Mouse (Mus musculus) neural tube, embryonic 11.5 days (tissue): ENCODE results near the gene Psmb2. TPM values are rescaled to one million over a fixed set of nuclear protein-coding genes. Genes with fewer than 3 reads are reported as not detected.

ENCODE experiments used
- ATAC-seq: fragments of 200-750 bp; cut with Nextera tagmentation; 2 replicates; pipeline ENCODE4 v1.8.0; 2017; ENCODE audit warnings: moderate number of reproducible peaks, mild to moderate bottlenecking, moderate TSS enrichment, moderate library complexity; ENCODE audit not compliant: insufficient read depth, low FRiP score, low TSS enrichment
- DNase-seq: peaks from one replicate; pipeline ENCODE4 v3.0.0-alpha.2; 2015; ENCODE audit warnings: low spot score
- H3K27ac ChIP-seq: fragments of 300-500 bp; sonication (generic); 2 replicates; pipeline ENCODE4 v1.5.1; 2014; ENCODE audit warnings: low read depth, mild to moderate bottlenecking, low read length
- H3K27me3 ChIP-seq: fragments of 300-500 bp; sonication (generic); 2 replicates; pipeline ENCODE4 v1.6.1; 2014; ENCODE audit warnings: mild to moderate bottlenecking, low read length, mixed read lengths; ENCODE audit not compliant: control insufficient read depth, insufficient read depth
- H3K36me3 ChIP-seq: fragments of 300-500 bp; sonication (generic); 2 replicates; pipeline ENCODE4 v1.6.1; 2014; ENCODE audit warnings: mild to moderate bottlenecking, low read length, moderate library complexity, mixed read lengths; ENCODE audit not compliant: control insufficient read depth, insufficient read depth
- H3K4me1 ChIP-seq: fragments of 300-500 bp; sonication (generic); 2 replicates; pipeline ENCODE4 v1.6.1; 2014; ENCODE audit warnings: low read length, mixed read lengths; ENCODE audit not compliant: control insufficient read depth, insufficient read depth
- H3K4me2 ChIP-seq: fragments of 300-500 bp; sonication (generic); 2 replicates; pipeline ENCODE4 v1.6.1; 2014; ENCODE audit warnings: low read depth, mild to moderate bottlenecking, moderate library complexity
- H3K4me3 ChIP-seq: fragments of 300-500 bp; sonication (generic); 2 replicates; pipeline ENCODE4 v1.5.1; 2014; ENCODE audit warnings: low read depth, low read length
- H3K9ac ChIP-seq: fragments of 300-500 bp; sonication (generic); 2 replicates; pipeline ENCODE4 v1.6.1; 2014; ENCODE audit warnings: mild to moderate bottlenecking, low read length
- H3K9me3 ChIP-seq: fragments of 300-500 bp; sonication (generic); 2 replicates; pipeline ENCODE4 v1.6.1; 2016; ENCODE audit warnings: low read length; ENCODE audit not compliant: control insufficient read depth
- WGBS: fragments of 180-500 bp; shearing (Covaris S2); extraction: QIAGEN DNeasy Blood & Tissue Kit; methylation state at CpG from one replicate; pipeline ENCODE4 v1.1.7; 2014; 5-methylcytosine and 5-hydroxymethylcytosine counted together
- polyA plus RNA-seq: library from polyadenylated mRNA; unstranded; fragments of >200 nt; fragmentation: Nextera tagmentation; extraction: Ambion mirVana; gene quantifications from 2 replicates; pipeline ENCODE4 v1.2.1, GENCODE M21; 2014

The Psmb2 gene
- polyA plus RNA-seq, 1 experiment from 2014 or later = 529 TPM

DNA sequence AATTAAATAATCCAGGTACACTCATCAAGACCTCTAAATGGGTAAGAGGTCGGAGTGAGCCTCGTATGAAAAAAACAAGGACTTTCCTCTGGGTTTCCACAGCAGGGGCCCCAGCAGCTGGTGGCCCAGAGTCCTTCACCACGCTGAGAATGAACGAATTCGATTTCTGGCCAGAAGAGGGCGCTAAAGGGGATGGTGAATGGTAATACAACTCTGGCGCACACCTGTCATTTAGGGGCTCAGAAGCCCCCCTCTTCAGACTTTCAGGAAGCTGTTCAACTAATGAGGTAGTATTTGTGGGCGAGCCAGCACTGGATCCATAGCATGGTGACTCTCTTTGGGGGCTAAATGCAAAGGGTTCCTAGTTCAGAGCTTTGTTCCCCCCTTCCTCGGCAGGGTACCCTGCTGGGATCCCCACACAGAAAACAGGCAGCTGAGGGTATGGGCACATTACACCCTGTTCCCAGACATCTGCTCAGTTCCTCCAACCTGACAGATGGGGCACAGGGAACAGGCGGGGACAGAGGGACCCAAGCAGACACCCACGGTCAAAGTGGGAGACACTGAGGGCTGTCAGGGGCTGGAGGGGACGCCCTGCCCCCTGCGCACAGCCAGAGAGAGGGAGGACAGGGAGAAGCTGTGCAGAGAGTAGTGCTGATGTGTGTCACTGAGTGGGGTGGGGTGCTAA lies 68.2 kb downstream of the Psmb2 start:
- 0 out of 2 replicates have a peak, but pooled peaks have one; percentile 25 for ATAC-seq
- WGBS = 42% methylated on average over 13 of the region's 13 CpGs
- peak; percentile 48 for DNase-seq
- H3K27me3 ChIP-seq = no peaks in the 10 kb centered on the region
- H3K27ac ChIP-seq = no peak overlapping the region
- peaks cover 12% of the 10 kb centered on the region for H3K36me3 ChIP-seq
- no peaks in the 10 kb centered on the region for H3K9me3 ChIP-seq
- H3K4me2 ChIP-seq = no peak overlapping the region
- H3K9ac ChIP-seq = no peak overlapping the region
- no peak overlapping the region for H3K4me3 ChIP-seq
- 0 out of 2 replicates have a peak, but pooled peaks cover 6% of the 10 kb centered on the region for H3K4me1 ChIP-seq

- WGBS = 87% methylated on average over 10 of the region's 10 CpGs
- H3K27me3 ChIP-seq = no peaks in the 10 kb centered on the region
Measured at GRCm38 (mm10) chr4:126746194-126746840, 68.9 kb downstream of the Psmb2 start.

GRCm38 (mm10) chr4:126748381-126748780 lies 71.0 kb downstream of the Psmb2 start:
- Histone ChIP-seq H3K4me1 (peaks cover 15% of the 10 kb centered on the region), H3K36me3 (peaks cover 12% of the 10 kb centered on the region)
- WGBS = 96% methylated on average over 8 of the region's 8 CpGs

More at GRCm38 (mm10) chr4:126746194-126746840, 68.9 kb downstream of the Psmb2 start:
- Histone ChIP-seq H3K27ac (no peak overlapping the region), H3K9me3 (no peaks in the 10 kb centered on the region), H3K4me1 (0 out of 2 replicates have a peak, but pooled peaks cover 6% of the 10 kb centered on the region), H3K36me3 (peaks cover 12% of the 10 kb centered on the region), H3K9ac (no peak overlapping the region), H3K4me2 (no peak overlapping the region), H3K4me3 (no peak overlapping the region)
- ATAC-seq = no peak
- DNase-seq = no peak

GRCm38 (mm10) chr4:126749553-126749952 lies 72.1 kb downstream of the Psmb2 start:
- Histone ChIP-seq H3K9me3 (no peaks in the 10 kb centered on the region), H3K4me1 (peaks cover 15% of the 10 kb centered on the region), H3K4me3 (no peak overlapping the region), H3K4me2 (no peak overlapping the region), H3K27me3 (no peaks in the 10 kb centered on the region), H3K9ac (no peak overlapping the region; the same call in 1 of the 2 replicates), H3K36me3 (peaks cover 12% of the 10 kb centered on the region), H3K27ac (no peak overlapping the region)
- ATAC-seq = no peak
- no peak for DNase-seq
- 90% methylated on average over 11 of the region's 11 CpGs for WGBS

More at GRCm38 (mm10) chr4:126748381-126748780, 71.0 kb downstream of the Psmb2 start:
- ATAC-seq (no peak), DNase-seq (no peak)
- H3K4me3 ChIP-seq = no peak overlapping the region
- H3K27me3 ChIP-seq = no peaks in the 10 kb centered on the region
- H3K9ac ChIP-seq = no peak overlapping the region; the same call in 1 of the 2 replicates
- no peak overlapping the region for H3K27ac ChIP-seq
- H3K4me2 ChIP-seq = no peak overlapping the region
- H3K9me3 ChIP-seq = no peaks in the 10 kb centered on the region

GRCm38 (mm10) chr4:126750046-126750683 lies 72.7 kb downstream of the Psmb2 start:
- Histone ChIP-seq H3K4me3 (no peak overlapping the region), H3K9me3 (no peaks in the 10 kb centered on the region), H3K36me3 (peaks cover 8% of the 10 kb centered on the region; the same call in 1 of the 2 replicates), H3K27me3 (no peaks in the 10 kb centered on the region), H3K4me2 (no peak overlapping the region), H3K4me1 (peaks cover 15% of the 10 kb centered on the region), H3K27ac (no peak overlapping the region), H3K9ac (no peak overlapping the region; the same call in 1 of the 2 replicates)
- ATAC-seq (no peak), DNase-seq (no peak)
- WGBS = 87% methylated on average over 26 of the region's 26 CpGs

- Histone ChIP-seq H3K4me2 (peak overlapping the region; percentile 61), H3K9ac (no peak overlapping the region), H3K9me3 (no peaks in the 10 kb centered on the region), H3K36me3 (peaks cover 8% of the 10 kb centered on the region; the same call in 1 of the 2 replicates), H3K27ac (no peak overlapping the region), H3K4me3 (no peak overlapping the region), H3K4me1 (peaks cover 15% of the 10 kb centered on the region), H3K27me3 (no peaks in the 10 kb centered on the region)
- 83% methylated on average over 8 of the region's 8 CpGs for WGBS
- ATAC-seq = no peak
- DNase-seq = no peak
Measured at GRCm38 (mm10) chr4:126750863-126751555, 73.6 kb downstream of the Psmb2 start.

DNA sequence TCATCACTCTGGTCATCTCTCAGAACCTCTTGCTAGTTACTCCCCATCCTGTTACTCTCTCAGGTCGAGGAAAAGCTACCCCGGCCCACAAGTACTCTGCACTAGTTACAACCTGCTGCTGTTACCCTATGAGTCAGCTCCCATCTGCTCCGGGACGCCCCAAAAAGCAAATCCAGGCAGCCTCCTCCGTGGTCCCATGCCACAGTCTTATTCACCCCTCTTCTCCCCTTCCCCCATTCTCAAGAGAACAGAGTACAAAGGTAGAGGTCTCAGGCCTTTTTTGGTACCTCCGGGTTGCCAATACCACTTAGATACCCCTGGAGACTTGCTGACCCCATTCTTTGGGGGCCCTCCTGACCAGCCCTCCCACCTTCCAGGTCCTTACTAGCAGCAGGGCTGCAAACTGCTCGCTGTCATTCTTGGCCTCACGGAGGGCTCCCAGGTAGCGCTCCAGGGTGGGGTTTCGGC lies 74.2 kb downstream of the Psmb2 start:
- no peak for DNase-seq
- H3K9ac ChIP-seq = 0 out of 2 replicates have a peak overlapping the region, but pooled peaks have one; percentile 86
- ATAC-seq = no peak
- peak overlapping the region; percentile 61 for H3K4me2 ChIP-seq
- no peak overlapping the region for H3K27ac ChIP-seq
- H3K9me3 ChIP-seq = no peaks in the 10 kb centered on the region
- no peaks in the 10 kb centered on the region for H3K27me3 ChIP-seq
- H3K36me3 ChIP-seq = peaks cover 8% of the 10 kb centered on the region; the same call in 1 of the 2 replicates
- peak overlapping the region; percentile 86 for H3K4me3 ChIP-seq
- 62% methylated on average over 10 of the region's 10 CpGs for WGBS
- H3K4me1 ChIP-seq = peaks cover 15% of the 10 kb centered on the region

DNA sequence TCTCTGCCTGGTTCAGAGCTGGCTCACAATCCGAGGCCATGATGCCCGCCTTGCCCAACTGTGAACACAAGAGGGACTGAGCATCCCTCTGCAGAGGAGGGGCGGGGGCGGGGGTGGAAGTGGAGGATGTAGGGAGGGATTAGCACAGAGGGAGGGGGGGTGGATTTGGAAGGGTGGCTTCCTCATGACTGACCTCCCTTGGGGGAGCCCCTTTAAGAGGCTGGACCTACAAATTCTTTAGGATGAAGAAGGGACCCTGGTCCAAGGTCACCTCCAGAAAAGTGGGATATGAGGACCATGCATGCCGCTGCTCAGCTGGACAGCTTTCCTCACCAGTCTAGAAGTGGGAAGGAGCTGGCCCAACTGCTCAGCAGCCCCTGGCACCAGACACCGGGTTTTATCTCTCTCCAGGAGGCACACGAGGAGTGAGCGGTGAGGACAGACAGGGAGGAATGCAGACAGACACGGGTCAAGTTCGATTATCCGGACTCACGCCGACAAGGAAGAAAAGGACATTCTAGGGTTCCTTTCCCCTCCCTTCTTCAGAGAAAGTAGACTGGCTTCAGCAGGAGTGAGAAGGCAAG lies 74.7 kb downstream of the Psmb2 start:
- Histone ChIP-seq H3K27ac (no peak overlapping the region), H3K27me3 (no peaks in the 10 kb centered on the region), H3K9ac (peak overlapping the region; percentile 86), H3K4me1 (peaks cover 15% of the 10 kb centered on the region), H3K36me3 (peaks cover 6% of the 10 kb centered on the region; the same call in 1 of the 2 replicates), H3K4me3 (peak overlapping the region; percentile 86), H3K4me2 (peak overlapping the region; percentile 61), H3K9me3 (no peaks in the 10 kb centered on the region)
- no peak for ATAC-seq
- no peak for DNase-seq
- WGBS = 12% methylated on average over 13 of the region's 13 CpGs
